Mouse (Mus musculus) stomach, embryonic 16.5 days (tissue): Measurements from ENCODE around the gene Elmod3. TPM values are rescaled to one million over a fixed set of nuclear protein-coding genes. Genes with fewer than 3 reads are reported as not detected.

Source experiments
- ATAC-seq: fragments of 200-750 bp; cut with Nextera tagmentation; 2 replicates; pipeline ENCODE4 v1.8.0; 2017; ENCODE audit warnings: moderate number of reproducible peaks, moderate TSS enrichment; ENCODE audit not compliant: insufficient read depth, low FRiP score
- H3K27ac ChIP-seq: fragments of 300-500 bp; sonication (generic); 2 replicates; pipeline ENCODE4 v1.5.1; 2014; ENCODE audit warnings: low read length
- H3K27me3 ChIP-seq: fragments of 300-500 bp; sonication (generic); 2 replicates; pipeline ENCODE4 v1.6.1; 2014; ENCODE audit warnings: low read length, control low read depth, mixed read lengths; ENCODE audit not compliant: control insufficient read depth, insufficient read depth
- H3K36me3 ChIP-seq: fragments of 300-500 bp; sonication (generic); 2 replicates; pipeline ENCODE4 v1.6.1; 2014; ENCODE audit warnings: low read length; ENCODE audit not compliant: control insufficient read depth, insufficient read depth
- H3K4me1 ChIP-seq: fragments of 300-500 bp; sonication (generic); 2 replicates; pipeline ENCODE4 v1.6.1; 2014; ENCODE audit warnings: low read length, control low read depth, mixed read lengths; ENCODE audit not compliant: control insufficient read depth, insufficient read depth
- H3K4me2 ChIP-seq: fragments of 300-500 bp; sonication (generic); 2 replicates; pipeline ENCODE4 v1.6.1; 2014; ENCODE audit warnings: low read depth, low read length, mixed read lengths
- H3K4me3 ChIP-seq: fragments of 300-500 bp; sonication (generic); replicated peaks from 2 replicates; pipeline ENCODE4 v1.5.1; 2014; ENCODE audit warnings: mild to moderate bottlenecking, low read length
- H3K9ac ChIP-seq: fragments of 300-500 bp; sonication (generic); 2 replicates; pipeline ENCODE4 v1.6.1; 2014; ENCODE audit warnings: low read length
- H3K9me3 ChIP-seq: fragments of 300-500 bp; sonication (generic); replicated peaks from 2 replicates; pipeline ENCODE4 v1.6.1; 2016; ENCODE audit warnings: low read length, control low read depth; ENCODE audit not compliant: control insufficient read depth
- WGBS: fragments of 180-500 bp; shearing (Covaris S2); extraction: QIAGEN DNeasy Blood & Tissue Kit; methylation state at CpG from one replicate; pipeline ENCODE4 v1.1.7; 2014; 5-methylcytosine and 5-hydroxymethylcytosine counted together
- polyA plus RNA-seq: library from polyadenylated mRNA; unstranded; fragments of >200 nt; fragmentation: Nextera tagmentation; extraction: Ambion mirVana; gene quantifications from 2 replicates; pipeline ENCODE4 v1.2.1, GENCODE M21; 2015

The Elmod3 gene
- polyA plus RNA-seq, 1 experiment from 2014 or later = 19.6 TPM

DNA sequence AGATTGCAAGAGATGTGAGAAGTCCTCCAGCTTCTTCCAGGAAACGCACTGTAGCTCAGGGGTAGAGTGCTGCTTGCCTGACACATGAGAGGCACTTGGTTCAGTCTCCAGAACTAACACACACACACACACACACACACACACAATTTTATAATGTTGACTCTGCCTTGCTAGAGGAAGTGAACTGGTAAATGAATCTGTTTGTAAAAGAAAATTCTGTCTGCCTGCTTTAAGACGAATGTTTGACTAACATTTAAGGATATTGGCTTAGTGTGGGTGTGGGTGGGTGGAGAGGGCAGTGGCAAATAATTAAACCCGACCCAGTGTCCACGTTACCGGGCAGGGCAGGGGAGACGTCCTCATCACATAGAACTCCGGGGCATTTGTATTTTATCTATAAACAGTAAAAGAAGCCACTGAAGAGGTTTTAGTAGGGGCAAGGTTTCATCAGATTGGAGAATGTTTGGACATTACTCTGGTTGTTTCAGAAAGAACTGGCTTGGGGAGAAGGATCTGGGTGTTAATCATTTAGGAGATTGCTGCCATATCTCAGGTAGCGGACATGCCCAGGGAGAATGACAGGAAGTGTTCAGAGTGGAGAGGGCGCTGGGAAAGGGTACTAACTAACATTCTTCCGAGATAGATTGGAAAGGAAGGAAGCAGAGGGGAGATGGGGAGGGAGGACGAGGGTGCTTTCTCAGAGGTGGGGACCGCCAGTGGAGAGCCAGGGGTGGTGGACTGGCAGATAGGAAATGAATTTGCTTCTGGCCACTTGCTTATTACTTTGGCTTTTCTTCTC lies 21.7 kb upstream of the Elmod3 start:
- peak overlapping the region; percentile 34; the same call in 1 of the 2 replicates for H3K4me2 ChIP-seq
- H3K27me3 ChIP-seq = no peaks in the 10 kb centered on the region
- H3K4me1 ChIP-seq = peaks cover 21% of the 10 kb centered on the region
- peak overlapping the region; percentile 86 for H3K27ac ChIP-seq
- no peaks in the 10 kb centered on the region for H3K36me3 ChIP-seq
- H3K4me3 ChIP-seq = 0 out of 2 replicates have a peak overlapping the region, but pooled peaks have one; percentile 3
- H3K9ac ChIP-seq = peak overlapping the region; percentile 20; the same call in 1 of the 2 replicates
- H3K9me3 ChIP-seq = no peaks in the 10 kb centered on the region
- ATAC-seq = peak; percentile 61; the same call in 1 of the 2 replicates
- 26% methylated on average over 12 of the region's 12 CpGs for WGBS

DNA sequence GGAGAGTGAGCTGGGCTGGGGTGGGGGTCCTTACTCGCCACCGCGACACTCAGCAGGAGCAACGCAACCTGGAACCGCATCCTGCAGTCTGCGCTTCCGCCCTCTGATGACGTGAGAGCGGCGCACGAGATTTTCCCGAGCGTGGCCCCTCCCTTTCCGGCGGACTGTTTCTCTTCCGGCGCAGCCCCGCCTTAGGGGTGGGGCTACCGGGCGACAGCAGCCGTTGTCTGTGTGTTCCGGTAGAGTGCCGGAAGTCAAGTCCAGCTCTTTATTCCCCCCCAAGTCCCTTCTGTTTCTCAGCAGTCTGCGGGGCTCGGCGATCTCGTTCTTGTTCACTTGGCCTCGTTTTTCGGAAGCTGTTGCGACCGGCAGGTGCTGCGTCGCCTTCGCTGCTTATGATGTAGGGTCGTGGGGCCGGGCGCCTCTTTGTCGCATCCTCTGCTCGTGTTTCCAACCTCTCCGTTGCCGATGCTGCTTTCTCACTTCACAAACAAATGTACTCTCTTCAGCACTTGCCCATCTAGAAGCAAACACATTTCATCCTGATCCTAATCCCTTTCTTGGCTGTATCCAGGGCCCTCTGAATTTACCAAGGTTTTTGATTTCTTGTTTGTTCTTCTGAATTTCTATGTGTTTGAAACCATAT lies 18.6 kb upstream of the Elmod3 start, which contains the start of gene Tgoln1:
TSS of gene Tgoln1 (minus strand) at position 358 of the 646 bp plus-strand sequence.
- H3K36me3 ChIP-seq = peaks cover 4% of the 10 kb centered on the region; the same call in 1 of the 2 replicates
- H3K9ac ChIP-seq = peak within 1 kb of the TSS; percentile 85
- peak within 1 kb of the TSS; percentile 90 for H3K4me3 ChIP-seq
- peak; percentile 94 for ATAC-seq
- peak within 1 kb of the TSS; percentile 93 for H3K4me2 ChIP-seq
- no peaks in the 10 kb centered on the region for H3K9me3 ChIP-seq
- peak within 1 kb of the TSS; percentile 86 for H3K27ac ChIP-seq
- peaks cover 30% of the 10 kb centered on the region for H3K4me1 ChIP-seq
- H3K27me3 ChIP-seq = no peaks in the 10 kb centered on the region
- WGBS = under 1% methylated on average over 41 of the region's 41 CpGs

GRCm38 (mm10) chr6:72615561-72616375 lies 17.6 kb upstream of the Elmod3 start:
- Histone ChIP-seq H3K36me3 (peaks cover 4% of the 10 kb centered on the region; the same call in 1 of the 2 replicates), H3K27me3 (no peaks in the 10 kb centered on the region), H3K9ac (peak overlapping the region; percentile 85), H3K4me3 (peak overlapping the region; percentile 90), H3K4me1 (peaks cover 28% of the 10 kb centered on the region), H3K4me2 (peak overlapping the region; percentile 93), H3K27ac (no peak overlapping the region; the same call in 1 of the 2 replicates), H3K9me3 (no peaks in the 10 kb centered on the region)
- no peak for ATAC-seq
- WGBS = 20% methylated on average over 25 of the region's 25 CpGs

DNA sequence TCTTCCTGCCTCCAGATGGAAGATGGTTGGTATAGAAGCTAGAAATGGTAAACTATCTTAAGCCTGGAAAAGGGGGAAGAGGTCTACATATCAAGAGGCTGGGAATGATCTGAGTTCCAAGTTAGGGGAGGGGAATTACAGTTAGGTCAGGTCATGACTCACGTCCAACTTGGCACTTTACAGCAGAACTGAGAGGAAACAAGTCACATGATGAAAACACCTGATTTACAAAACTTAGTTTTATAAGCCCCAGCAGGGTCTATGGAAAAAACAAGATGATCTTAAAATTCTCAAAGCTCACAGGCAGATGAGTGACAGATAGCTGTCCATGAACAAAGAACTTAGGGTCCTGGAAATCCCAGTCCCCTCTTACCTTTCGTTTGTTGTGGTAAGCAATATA lies 16.9 kb upstream of the Elmod3 start:
- H3K4me3 ChIP-seq = peak overlapping the region; percentile 90
- no peak for ATAC-seq

GRCm38 (mm10) chr6:72610261-72610660 lies 12.0 kb upstream of the Elmod3 start:
- Histone ChIP-seq H3K36me3 (peaks cover 19% of the 10 kb centered on the region), H3K4me1 (peaks cover 13% of the 10 kb centered on the region), H3K9me3 (no peaks in the 10 kb centered on the region), H3K4me3 (no peak overlapping the region), H3K27me3 (no peaks in the 10 kb centered on the region), H3K4me2 (no peak overlapping the region), H3K27ac (no peak overlapping the region), H3K9ac (no peak overlapping the region)
- no peak for ATAC-seq
- WGBS = 72% methylated on average over 4 of the region's 4 CpGs

More for the DNA sequence above, 16.9 kb upstream of the Elmod3 start:
- 49% methylated on average over 2 of the region's 2 CpGs for WGBS
- H3K36me3 ChIP-seq = peaks cover 4% of the 10 kb centered on the region; the same call in 1 of the 2 replicates
- H3K9me3 ChIP-seq = no peaks in the 10 kb centered on the region
- H3K4me2 ChIP-seq = peak overlapping the region; percentile 93
- peaks cover 28% of the 10 kb centered on the region for H3K4me1 ChIP-seq
- H3K27ac ChIP-seq = no peak overlapping the region
- H3K9ac ChIP-seq = peak overlapping the region; percentile 85
- H3K27me3 ChIP-seq = no peaks in the 10 kb centered on the region

DNA sequence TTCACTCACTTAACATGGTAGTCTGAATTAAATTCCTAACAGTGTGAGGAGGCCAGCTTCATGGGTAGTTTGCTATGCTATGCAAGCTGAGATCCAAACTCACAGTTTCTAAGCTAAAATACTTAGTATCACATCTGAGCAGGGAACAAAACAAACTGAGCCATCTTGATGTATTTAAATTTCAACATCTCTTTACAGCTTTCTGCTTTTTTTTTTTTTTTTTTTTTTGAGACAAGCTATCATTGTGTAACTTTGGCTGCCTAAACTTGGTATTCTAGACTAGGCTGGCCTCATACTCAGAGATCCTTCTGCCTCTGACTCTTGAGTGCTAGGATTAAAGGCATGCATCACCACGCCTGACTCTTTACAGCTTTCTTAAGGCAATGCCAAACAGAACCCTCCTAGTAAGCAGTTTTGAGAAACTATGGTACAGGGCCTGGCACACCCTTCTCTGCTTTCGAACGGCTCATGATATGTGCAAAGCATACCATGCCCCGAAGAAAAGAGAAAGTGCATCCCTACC lies 10.5 kb upstream of the Elmod3 start:
- ATAC-seq = no peak

GRCm38 (mm10) chr6:72607676-72608075 lies 9.5 kb upstream of the Elmod3 start:
- H3K36me3 ChIP-seq = peaks cover 14% of the 10 kb centered on the region
- 83% methylated on average over 5 of the region's 5 CpGs for WGBS
- H3K9ac ChIP-seq = no peak overlapping the region
- ATAC-seq = no peak
- no peaks in the 10 kb centered on the region for H3K9me3 ChIP-seq
- H3K4me2 ChIP-seq = no peak overlapping the region
- no peak overlapping the region for H3K27ac ChIP-seq
- H3K4me3 ChIP-seq = no peak overlapping the region
- H3K27me3 ChIP-seq = no peaks in the 10 kb centered on the region
- no peaks in the 10 kb centered on the region for H3K4me1 ChIP-seq

More for the DNA sequence above, 10.5 kb upstream of the Elmod3 start:
- Histone ChIP-seq H3K9me3 (no peaks in the 10 kb centered on the region), H3K4me1 (peaks cover 2% of the 10 kb centered on the region; the same call in 1 of the 2 replicates), H3K27me3 (no peaks in the 10 kb centered on the region), H3K9ac (no peak overlapping the region), H3K36me3 (peaks cover 19% of the 10 kb centered on the region), H3K4me3 (no peak overlapping the region), H3K27ac (no peak overlapping the region), H3K4me2 (no peak overlapping the region)
- 85% methylated on average over 4 of the region's 4 CpGs for WGBS

- no peak overlapping the region for H3K4me3 ChIP-seq
- 90% methylated on average over 4 of the region's 4 CpGs for WGBS
- no peak overlapping the region for H3K4me2 ChIP-seq
- no peaks in the 10 kb centered on the region for H3K9me3 ChIP-seq
- no peak overlapping the region for H3K27ac ChIP-seq
- ATAC-seq = no peak
- H3K27me3 ChIP-seq = no peaks in the 10 kb centered on the region
- H3K9ac ChIP-seq = no peak overlapping the region
- no peaks in the 10 kb centered on the region for H3K4me1 ChIP-seq
- H3K36me3 ChIP-seq = peaks cover 14% of the 10 kb centered on the region
These were observed 8.8 kb upstream of the Elmod3 start for GRCm38 (mm10) chr6:72607060-72607459.
